Mouse (Mus musculus) heart, embryonic 16.5 days (tissue): Measurements from ENCODE around the gene Slc2a13. TPM values are rescaled to one million over a fixed set of nuclear protein-coding genes. Genes with fewer than 3 reads are reported as not detected.

Experiments used
- ATAC-seq: fragments of 200-750 bp; cut with Nextera tagmentation; replicated peaks from 2 replicates; pipeline ENCODE4 v1.8.0; 2017; ENCODE audit warnings: moderate number of reproducible peaks; ENCODE audit not compliant: insufficient read depth, low FRiP score; ENCODE audit errors: extremely low read depth
- H3K27ac ChIP-seq: fragments of 300-500 bp; sonication (generic); 2 replicates; pipeline ENCODE4 v1.5.1; 2014; ENCODE audit warnings: mild to moderate bottlenecking, low read length, control low read depth, moderate library complexity
- H3K27me3 ChIP-seq: fragments of 300-500 bp; sonication (generic); 2 replicates; pipeline ENCODE4 v1.6.1; 2014; ENCODE audit warnings: low read length, mixed read lengths; ENCODE audit not compliant: control insufficient read depth, insufficient read depth
- H3K36me3 ChIP-seq: fragments of 300-500 bp; sonication (generic); 2 replicates; pipeline ENCODE4 v1.6.1; 2014; ENCODE audit not compliant: control insufficient read depth, insufficient read depth
- H3K4me1 ChIP-seq: fragments of 300-500 bp; sonication (generic); 2 replicates; pipeline ENCODE4 v1.6.1; 2014; ENCODE audit warnings: low read length, mixed read lengths; ENCODE audit not compliant: control insufficient read depth, insufficient read depth
- H3K4me2 ChIP-seq: fragments of 300-500 bp; sonication (generic); 2 replicates; pipeline ENCODE4 v1.6.1; 2014; ENCODE audit warnings: low read depth, mild to moderate bottlenecking, control low read depth, low read length
- H3K4me3 ChIP-seq: fragments of 300-500 bp; sonication (generic); 2 replicates; pipeline ENCODE4 v1.5.1; 2014; ENCODE audit warnings: mild to moderate bottlenecking, control low read depth, low read length
- H3K9ac ChIP-seq: fragments of 300-500 bp; sonication (generic); 2 replicates; pipeline ENCODE4 v1.6.1; 2014; ENCODE audit warnings: low read length, control low read depth
- H3K9me3 ChIP-seq: fragments of 300-500 bp; sonication (generic); replicated peaks from 2 replicates; pipeline ENCODE4 v1.6.1; 2016; ENCODE audit warnings: low read length; ENCODE audit not compliant: control insufficient read depth
- WGBS: fragments of 180-500 bp; shearing (Covaris S2); extraction: QIAGEN DNeasy Blood & Tissue Kit; methylation state at CpG from one replicate; pipeline ENCODE4 v1.1.7; 2014; 5-methylcytosine and 5-hydroxymethylcytosine counted together
- polyA plus RNA-seq: library from polyadenylated mRNA; unstranded; fragments of >200 nt; fragmentation: Nextera tagmentation; extraction: Ambion mirVana; gene quantifications from 2 replicates; pipeline ENCODE4 v1.2.1, GENCODE M21; 2015

Slc2a13 gene
- polyA plus RNA-seq, 1 experiment from 2014 or later = 1.1 TPM

DNA sequence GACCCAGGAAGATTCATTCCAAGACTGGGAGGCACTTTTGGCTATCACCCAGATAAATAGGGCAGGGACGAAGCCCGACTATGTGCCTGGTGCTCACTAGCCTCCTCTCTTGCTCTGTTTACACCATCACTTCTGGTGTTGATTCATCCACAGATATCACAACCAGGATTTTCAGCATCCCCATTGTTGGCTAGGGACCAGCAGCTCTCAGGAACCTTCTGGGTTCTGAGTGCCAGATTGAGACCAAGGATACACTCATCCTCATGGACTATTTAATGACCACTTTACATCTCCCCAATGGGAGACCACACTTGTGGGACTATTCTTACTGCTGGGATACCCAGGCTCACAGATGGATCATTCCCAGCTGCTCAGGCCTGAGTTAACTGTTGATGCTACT lies 46.2 kb downstream of the Slc2a13 start:
- no peak overlapping the region for H3K27ac ChIP-seq
- no peaks in the 10 kb centered on the region for H3K36me3 ChIP-seq
- no peak overlapping the region for H3K9ac ChIP-seq
- no peaks in the 10 kb centered on the region for H3K9me3 ChIP-seq
- WGBS = 71% methylated on average over 2 of the region's 2 CpGs
- no peak overlapping the region for H3K4me3 ChIP-seq
- no peak overlapping the region for H3K4me2 ChIP-seq
- H3K27me3 ChIP-seq = no peaks in the 10 kb centered on the region
- H3K4me1 ChIP-seq = no peaks in the 10 kb centered on the region
- no peak for ATAC-seq

DNA sequence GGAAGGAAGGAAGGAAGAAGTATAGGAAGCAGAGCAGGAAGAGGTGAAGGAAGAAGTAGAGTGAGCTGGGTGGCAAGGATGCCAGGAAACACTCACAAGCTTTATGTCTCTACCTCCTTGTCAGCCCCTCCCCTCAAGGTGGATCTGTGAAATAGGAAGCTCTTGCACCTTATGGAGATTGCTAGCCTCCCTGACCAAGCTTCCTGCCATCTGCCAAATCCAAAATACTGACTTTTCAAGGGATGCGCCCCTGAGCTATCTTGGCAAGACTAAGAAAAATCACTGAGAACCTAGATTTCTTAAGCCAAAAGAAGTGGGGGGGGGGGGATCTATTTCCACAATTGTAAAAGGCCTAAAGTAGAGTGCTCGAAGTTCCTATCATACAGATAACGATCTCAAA lies 46.9 kb downstream of the Slc2a13 start:
- WGBS = 71% methylated on average over 3 of the region's 3 CpGs
- no peak for ATAC-seq

DNA sequence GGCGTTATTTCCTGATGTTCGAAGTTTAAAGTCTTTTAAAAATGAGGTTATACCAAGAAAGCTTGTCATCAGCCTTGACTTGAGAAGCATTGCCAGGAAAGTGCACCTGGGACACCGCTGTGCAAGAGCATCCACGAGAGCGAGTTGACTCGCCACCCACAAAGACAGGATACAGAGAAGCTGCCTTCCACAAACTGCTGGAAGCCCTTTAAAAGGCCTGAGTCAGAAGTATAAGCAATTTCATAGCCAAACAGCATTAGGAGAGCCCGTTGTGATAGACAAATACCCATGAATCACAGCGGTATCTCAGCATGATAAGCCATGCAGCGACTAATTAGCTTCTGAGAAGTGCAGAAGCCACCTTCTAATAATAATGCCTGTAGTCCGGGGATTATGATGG lies 48.6 kb downstream of the Slc2a13 start:
- 68% methylated on average over 10 of the region's 10 CpGs for WGBS
- Histone ChIP-seq H3K4me1 (no peaks in the 10 kb centered on the region), H3K9me3 (no peaks in the 10 kb centered on the region), H3K9ac (no peak overlapping the region), H3K27ac (no peak overlapping the region), H3K4me2 (no peak overlapping the region), H3K27me3 (no peaks in the 10 kb centered on the region), H3K4me3 (no peak overlapping the region), H3K36me3 (no peaks in the 10 kb centered on the region)
- ATAC-seq = no peak

More for the DNA sequence above, 46.9 kb downstream of the Slc2a13 start:
- no peak overlapping the region for H3K9ac ChIP-seq
- no peak overlapping the region for H3K4me2 ChIP-seq
- H3K27ac ChIP-seq = no peak overlapping the region
- no peaks in the 10 kb centered on the region for H3K27me3 ChIP-seq
- no peak overlapping the region for H3K4me3 ChIP-seq
- H3K4me1 ChIP-seq = no peaks in the 10 kb centered on the region
- no peaks in the 10 kb centered on the region for H3K36me3 ChIP-seq
- H3K9me3 ChIP-seq = no peaks in the 10 kb centered on the region

DNA sequence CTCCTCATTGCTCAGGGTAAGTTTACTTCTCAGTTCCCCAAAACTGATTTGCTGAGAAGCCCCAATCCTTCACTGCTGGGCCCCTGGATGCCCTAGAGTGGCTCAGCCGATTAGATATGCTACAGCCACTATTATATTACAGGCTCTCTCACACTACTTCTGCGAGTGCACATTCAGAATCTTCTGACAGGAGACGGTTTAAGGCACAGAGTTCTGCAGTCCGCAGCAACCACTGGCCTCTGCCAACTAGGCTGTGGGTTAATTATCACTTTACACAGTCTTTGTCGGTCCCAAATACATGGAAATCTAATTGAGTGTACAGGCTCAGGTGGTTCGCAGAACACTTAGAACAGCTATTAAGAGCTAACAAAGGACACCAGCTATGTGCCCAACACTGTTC lies 69.8 kb downstream of the Slc2a13 start:
- H3K4me2 ChIP-seq = no peak overlapping the region
- no peaks in the 10 kb centered on the region for H3K36me3 ChIP-seq
- no peak for ATAC-seq
- H3K4me3 ChIP-seq = no peak overlapping the region
- H3K9me3 ChIP-seq = no peaks in the 10 kb centered on the region
- no peaks in the 10 kb centered on the region for H3K27me3 ChIP-seq
- no peak overlapping the region for H3K27ac ChIP-seq
- 69% methylated on average over 6 of the region's 6 CpGs for WGBS
- peaks cover 5% of the 10 kb centered on the region; the same call in 1 of the 2 replicates for H3K4me1 ChIP-seq
- no peak overlapping the region for H3K9ac ChIP-seq

DNA sequence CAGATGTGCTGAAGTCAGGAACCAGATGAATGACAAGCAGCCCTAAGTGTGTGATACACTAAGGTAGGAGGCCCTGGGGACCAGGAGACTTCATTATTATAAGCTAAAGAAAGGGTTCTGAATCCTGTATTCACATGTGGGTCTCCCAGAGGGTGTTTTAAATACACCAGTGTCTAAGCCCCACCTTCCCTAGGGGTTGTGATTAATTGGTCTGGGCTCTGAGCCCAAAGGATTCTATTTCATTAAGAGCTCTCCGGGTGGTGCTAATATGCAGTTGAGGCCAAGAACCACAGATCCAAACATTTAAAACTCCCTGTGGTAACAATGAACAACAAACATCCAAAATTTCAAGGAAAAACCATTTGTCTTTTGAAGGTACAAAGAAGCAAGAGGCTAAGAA lies 70.4 kb downstream of the Slc2a13 start:
- Histone ChIP-seq H3K36me3 (no peaks in the 10 kb centered on the region), H3K27me3 (no peaks in the 10 kb centered on the region), H3K27ac (no peak overlapping the region), H3K9me3 (no peaks in the 10 kb centered on the region), H3K4me2 (no peak overlapping the region), H3K4me3 (no peak overlapping the region), H3K4me1 (peaks cover 5% of the 10 kb centered on the region; the same call in 1 of the 2 replicates), H3K9ac (no peak overlapping the region)
- no peak for ATAC-seq
- 40% methylated on average over 1 of the region's 1 CpGs for WGBS

DNA sequence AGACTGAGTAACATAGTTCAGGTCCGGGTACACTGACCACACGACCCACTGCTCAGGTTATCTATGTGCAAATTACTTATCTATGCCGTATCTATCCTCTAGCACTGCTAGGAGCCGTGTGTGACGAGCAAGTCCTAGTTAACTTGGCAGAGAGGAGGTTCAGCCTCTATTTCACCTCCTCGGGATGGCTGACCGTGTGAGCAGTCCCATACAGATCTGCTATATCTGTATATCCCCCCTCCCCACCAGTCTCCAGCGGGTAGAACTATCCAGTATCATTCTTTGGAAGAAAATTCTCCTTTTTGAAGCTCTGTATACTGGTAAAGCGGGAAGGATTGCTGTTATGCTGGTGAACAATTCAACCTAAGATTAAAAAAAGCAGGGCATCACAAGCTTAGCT lies 70.8 kb downstream of the Slc2a13 start:
- peaks cover 5% of the 10 kb centered on the region; the same call in 1 of the 2 replicates for H3K4me1 ChIP-seq
- no peaks in the 10 kb centered on the region for H3K36me3 ChIP-seq
- no peaks in the 10 kb centered on the region for H3K27me3 ChIP-seq
- H3K9ac ChIP-seq = no peak overlapping the region
- ATAC-seq = no peak
- H3K4me3 ChIP-seq = no peak overlapping the region
- 70% methylated on average over 9 of the region's 9 CpGs for WGBS
- H3K4me2 ChIP-seq = no peak overlapping the region
- no peak overlapping the region for H3K27ac ChIP-seq
- H3K9me3 ChIP-seq = no peaks in the 10 kb centered on the region

DNA sequence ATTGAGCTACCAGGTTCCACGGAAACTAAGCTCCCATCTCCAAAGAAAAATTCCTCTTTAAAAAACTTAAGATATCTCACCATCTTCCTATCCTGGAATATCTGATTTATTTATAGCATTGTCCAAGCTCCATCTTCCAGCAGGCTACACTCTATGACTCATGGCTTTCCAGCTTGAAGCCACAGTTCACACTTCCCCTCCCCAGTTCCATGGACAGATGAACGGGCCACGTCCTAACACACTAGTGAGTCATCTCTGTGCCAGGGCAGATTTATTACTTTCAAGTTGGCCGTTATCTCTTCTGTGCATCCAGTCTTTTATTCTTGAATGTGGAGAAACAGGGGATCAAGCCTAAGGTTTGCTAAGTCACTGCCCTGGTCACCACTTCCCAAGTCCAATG lies 78.0 kb downstream of the Slc2a13 start:
- Histone ChIP-seq H3K4me1 (peaks cover 2% of the 10 kb centered on the region; the same call in 1 of the 2 replicates), H3K27me3 (no peaks in the 10 kb centered on the region), H3K9me3 (no peaks in the 10 kb centered on the region), H3K4me3 (no peak overlapping the region), H3K27ac (no peak overlapping the region), H3K9ac (no peak overlapping the region), H3K36me3 (no peaks in the 10 kb centered on the region), H3K4me2 (no peak overlapping the region)
- 67% methylated on average over 4 of the region's 4 CpGs for WGBS
- ATAC-seq = no peak

DNA sequence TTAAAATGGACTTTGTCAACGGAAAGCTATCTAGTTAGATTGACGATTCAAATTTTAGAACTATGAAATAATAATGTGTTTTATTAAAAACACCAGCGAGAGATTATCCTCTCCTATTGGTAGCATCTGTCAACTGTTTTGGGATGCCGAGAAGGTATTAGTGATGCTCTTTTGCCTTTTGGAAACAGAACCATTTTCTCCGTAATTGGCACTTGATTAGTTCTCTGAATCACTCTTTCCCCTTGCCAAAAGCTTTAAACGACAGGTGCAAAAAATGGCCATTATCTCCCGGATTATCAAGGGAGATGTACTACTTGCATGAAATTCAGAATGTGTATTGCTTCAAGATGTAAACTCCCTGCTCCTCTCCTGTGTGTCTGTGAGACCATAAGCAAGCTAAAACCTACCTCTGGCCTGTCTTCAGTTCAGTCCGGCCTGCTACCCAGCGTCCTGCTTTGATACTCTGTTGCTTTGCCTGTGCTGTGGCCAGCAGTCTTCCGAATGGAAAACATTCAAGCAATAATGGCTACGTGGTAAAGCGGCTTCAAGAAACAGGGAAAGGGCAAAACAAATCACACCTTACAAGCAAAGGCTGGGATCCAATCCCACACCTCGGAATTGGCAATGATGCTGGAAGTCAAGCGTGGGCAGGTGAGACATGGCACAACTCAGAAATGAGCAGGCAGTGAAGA lies 93.0 kb downstream of the Slc2a13 start:
- no peak overlapping the region for H3K4me3 ChIP-seq
- H3K9ac ChIP-seq = no peak overlapping the region
- no peak for ATAC-seq
- H3K4me1 ChIP-seq = no peaks in the 10 kb centered on the region
- no peak overlapping the region for H3K27ac ChIP-seq
- no peaks in the 10 kb centered on the region for H3K36me3 ChIP-seq
- no peak overlapping the region for H3K4me2 ChIP-seq
- H3K27me3 ChIP-seq = no peaks in the 10 kb centered on the region
- WGBS = 85% methylated on average over 14 of the region's 14 CpGs
- peaks cover 7% of the 10 kb centered on the region; the same call in 1 of the 2 replicates for H3K9me3 ChIP-seq

DNA sequence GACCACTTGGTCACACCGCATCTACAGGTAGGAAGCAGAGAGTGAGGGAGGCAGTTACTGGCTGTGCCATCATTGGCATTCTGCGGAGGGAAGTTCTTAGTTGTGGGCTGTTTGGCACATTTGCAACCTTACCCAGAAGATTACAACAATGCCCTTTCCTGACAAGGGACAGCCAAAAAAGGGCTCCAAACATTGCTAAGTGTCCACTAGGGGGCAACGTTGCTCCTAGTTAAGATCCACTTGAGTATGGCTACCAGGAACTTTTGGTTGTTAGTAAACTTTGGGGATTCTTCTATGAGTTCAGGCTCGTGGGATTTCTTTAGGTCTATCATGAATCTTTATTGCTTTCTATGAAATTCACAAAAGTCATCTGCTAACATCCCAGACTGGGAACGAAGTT lies 95.3 kb downstream of the Slc2a13 start:
- Histone ChIP-seq H3K36me3 (no peaks in the 10 kb centered on the region), H3K27me3 (no peaks in the 10 kb centered on the region), H3K4me1 (no peaks in the 10 kb centered on the region), H3K9ac (no peak overlapping the region), H3K27ac (no peak overlapping the region), H3K4me3 (no peak overlapping the region), H3K9me3 (no peaks in the 10 kb centered on the region; the same call in 1 of the 2 replicates), H3K4me2 (no peak overlapping the region)
- WGBS = 39% methylated on average over 5 of the region's 5 CpGs
- no peak for ATAC-seq
